Mouse (Mus musculus): Measurements from ENCODE around the gene Ppil4. TPM values are rescaled to one million over a fixed set of nuclear protein-coding genes. Genes with fewer than 3 reads are reported as not detected.

Ppil4 gene
- total and polyA plus RNA-seq, 3 experiments: 26.4 to 45.9 (median 41.5) TPM

DNA sequence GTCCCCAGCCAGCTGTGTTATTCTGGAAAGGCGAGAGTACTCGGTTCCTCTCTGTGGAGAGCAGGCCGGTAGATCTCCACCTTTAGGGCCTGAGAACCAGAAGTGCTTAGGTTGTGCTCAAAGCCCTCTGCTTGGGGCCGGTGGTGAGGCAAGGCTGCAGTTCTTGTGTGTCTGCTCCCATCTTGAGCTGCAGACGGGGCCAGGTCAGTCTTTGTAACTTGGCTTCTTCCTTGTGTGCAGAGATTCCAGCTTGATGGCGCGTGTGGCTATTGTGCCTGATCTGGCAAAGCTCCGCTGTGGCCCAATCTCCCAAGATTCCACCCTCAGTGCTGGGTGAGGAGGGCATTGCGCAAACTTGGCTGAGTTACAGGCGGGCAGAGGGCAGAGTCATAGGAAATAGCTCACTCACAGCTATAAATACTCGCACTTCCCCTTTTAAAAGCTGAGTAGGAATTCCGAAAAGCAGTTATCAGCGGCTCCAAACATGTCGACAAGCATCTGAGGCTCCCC, 48.9 kb downstream of the Ppil4 start:
- Histone ChIP-seq H3K27ac (ENCODE audit: insufficient read depth, low read depth) (peak overlapping the region; percentile 78), H3K27me3 (replicated peaks) (no peaks in the 10 kb centered on the region), H3K79me2 (replicated peaks; ENCODE audit: control insufficient read depth, extremely low read depth, insufficient read depth, poor library complexity, severe bottlenecking) (peaks cover 33% of the 10 kb centered on the region), H3K4me3 (replicated peaks in 1 of 3; ENCODE audit: low read depth in 2 of 3, low read length in 2 of 3, poor library complexity in 1 of 3) (peak overlapping the region; percentile 49 to 63 (median 59)), H3K36me3 (replicated peaks in 1 of 2; ENCODE audit: control insufficient read depth in 1 of 2, insufficient read depth in 1 of 2, low read length in 1 of 2) (peaks cover 0 to 24% of the 10 kb centered on the region in 2 experiments), H3K4me2 (ENCODE audit: insufficient read depth, low read depth, poor library complexity, severe bottlenecking) (peak overlapping the region; percentile 93), H3K9me3 (replicated peaks; ENCODE audit: low read length) (no peaks in the 10 kb centered on the region), H3K9ac (ENCODE audit: insufficient read depth, low read depth) (peak overlapping the region; percentile 67), H3K4me1 (ENCODE audit: control insufficient read depth in 1 of 2, insufficient read depth in 2 of 2) (peaks cover 29 to 75% of the 10 kb centered on the region in 2 experiments)
- in situ Hi-C loops (cut with MboI; ENCODE audit: low pct_ligation_motif_present, low pct_unique_long_range_greater_than_20kb, low sequenced_read_pairs) (loop anchor here (25.0 kb wide), 1 partner anchor 1121 kb away; no protein-coding TSS in a partner anchor), dilution Hi-C loops (cut with MboI; ENCODE audit: extremely low pct_ligation_motif_present, extremely low pct_unique_long_range_greater_than_20kb, low sequenced_read_pairs) (no loop called here)
- peak; percentile 43 for DNase-seq (ENCODE audit: extremely low read depth)
- TF ChIP-seq EP300 (IDR thresholded peaks at IDR 0.05; ENCODE audit: low read length) (peak; percentile 14), POLR2AphosphoS2 (IDR thresholded peaks at IDR 0.05; ENCODE audit: low read depth, low read length) (no peak), ZMIZ1 (IDR thresholded peaks at IDR 0.05; ENCODE audit: low read depth, low read length) (0 out of 2 replicates have a peak, but pooled peaks have one; percentile 1), ELF1 (IDR thresholded peaks at IDR 0.05; ENCODE audit: low read depth, low read length) (no peak), PAX5 (IDR thresholded peaks at IDR 0.05; ENCODE audit: low read length) (no peak), USF2 (conservative IDR thresholded peaks at IDR 0.05; ENCODE audit: low read depth, low read length) (no peak), KAT2A (IDR thresholded peaks at IDR 0.05; ENCODE audit: insufficient replicate concordance, low read length) (no peak), RCOR1 (conservative IDR thresholded peaks at IDR 0.05; ENCODE audit: low read depth, low read length) (no peak), CHD2 (IDR thresholded peaks at IDR 0.05; ENCODE audit: low read length) (no peak), SMC3 (IDR thresholded peaks at IDR 0.05; ENCODE audit: low read depth, low read length) (no peak), UBTF (IDR thresholded peaks at IDR 0.05; ENCODE audit: low read depth, low read length) (no peak), ZNF384 (IDR thresholded peaks at IDR 0.05; ENCODE audit: low read depth, low read length) (no peak), BHLHE40 (IDR thresholded peaks at IDR 0.05; ENCODE audit: low read depth, low read length) (no peak), JUND (conservative IDR thresholded peaks at IDR 0.05; ENCODE audit: low read depth, low read length) (no peak), NELFE (IDR thresholded peaks at IDR 0.05; ENCODE audit: low read depth, low read length) (no peak), MYC (IDR thresholded peaks at IDR 0.05; ENCODE audit: low read depth, low read length) (no peak), POLR2A (IDR thresholded peaks at IDR 0.05; ENCODE audit: low read depth, low read length) (0 out of 2 replicates have a peak, but pooled peaks have one; percentile 28), ETS1 (conservative IDR thresholded peaks at IDR 0.05; ENCODE audit: low read depth, low read length) (peak; percentile 29), USF1 (IDR thresholded peaks at IDR 0.05; ENCODE audit: low read depth, low read length) (no peak), NRF1 (IDR thresholded peaks at IDR 0.05; ENCODE audit: low read depth, low read length) (no peak), MEF2A (IDR thresholded peaks at IDR 0.05; ENCODE audit: borderline replicate concordance, low read depth, low read length) (peak; percentile 81), SIN3A (IDR thresholded peaks at IDR 0.05; ENCODE audit: low read length) (peak; percentile 37; the same call in 1 of the 2 replicates), MAX (IDR thresholded peaks at IDR 0.05; ENCODE audit: low read length) (no peak), TCF12 (IDR thresholded peaks at IDR 0.05; ENCODE audit: low read depth, low read length) (no peak), E2F4 (IDR thresholded peaks at IDR 0.05; ENCODE audit: insufficient replicate concordance, low read depth, low read length) (no peak), TBP (conservative IDR thresholded peaks at IDR 0.05; ENCODE audit: low read depth, low read length) (no peak), CTCF (conservative IDR thresholded peaks at IDR 0.05 in 1 of 2, IDR thresholded peaks at IDR 0.05 in 1 of 2; ENCODE audit: low read depth in 2 of 2, low read length in 2 of 2) (no peak), JUN (IDR thresholded peaks at IDR 0.05; ENCODE audit: insufficient read depth, low read depth, low read length) (no peak), MAZ (IDR thresholded peaks at IDR 0.05; ENCODE audit: low read depth, low read length) (no peak), RAD21 (IDR thresholded peaks at IDR 0.05; ENCODE audit: low read depth, low read length) (no peak), GABPA (IDR thresholded peaks at IDR 0.05; ENCODE audit: insufficient replicate concordance, low read depth, low read length) (no peak), IRF4 (IDR thresholded peaks at IDR 0.05; ENCODE audit: low read depth, low read length) (no peak), ZC3H11A (IDR thresholded peaks at IDR 0.05; ENCODE audit: low read depth, low read length) (no peak), MXI1 (IDR thresholded peaks at IDR 0.05; ENCODE audit: low read depth, low read length) (0 out of 2 replicates have a peak, but pooled peaks have one; percentile 44), MAFK (IDR thresholded peaks at IDR 0.05; ENCODE audit: insufficient replicate concordance, low read length) (no peak), ZKSCAN1 (IDR thresholded peaks at IDR 0.05; ENCODE audit: borderline replicate concordance, low read depth, low read length) (no peak), CHD1 (IDR thresholded peaks at IDR 0.05; ENCODE audit: low read depth, low read length) (no peak), HCFC1 (IDR thresholded peaks at IDR 0.05; ENCODE audit: low read depth, low read length) (no peak)
